Mouse (Mus musculus) embryonic facial prominence, embryonic 11.5 days (tissue): ENCODE results near the gene Calhm1. TPM values are rescaled to one million over a fixed set of nuclear protein-coding genes. Genes with fewer than 3 reads are reported as not detected.
"Not testable (repeated sequence)": the region's sequence is repeated elsewhere in the genome, so short reads cannot be mapped to it uniquely, and the experiment has no call there.

ENCODE experiments used
- ATAC-seq: fragments of 200-750 bp; cut with Nextera tagmentation; replicated peaks from 2 replicates; pipeline ENCODE4 v1.8.0; 2017; ENCODE audit warnings: low read depth; ENCODE audit not compliant: insufficient number of reproducible peaks, low FRiP score, low TSS enrichment
- DNase-seq: peaks from one replicate; pipeline ENCODE4 v3.0.0-alpha.2; 2015; ENCODE audit warnings: low spot score
- H3K27ac ChIP-seq: fragments of 300-500 bp; sonication (generic); replicated peaks from 2 replicates; pipeline ENCODE4 v1.5.1; 2014; ENCODE audit warnings: mild to moderate bottlenecking, low read depth, low read length, control low read depth
- H3K27me3 ChIP-seq: fragments of 300-500 bp; sonication (generic); 2 replicates; pipeline ENCODE4 v1.6.1; 2014; ENCODE audit warnings: mild to moderate bottlenecking, low read length, moderate library complexity, mixed read lengths; ENCODE audit not compliant: control insufficient read depth, insufficient read depth
- H3K36me3 ChIP-seq: fragments of 300-500 bp; sonication (generic); replicated peaks from 2 replicates; pipeline ENCODE4 v1.6.1; 2014; ENCODE audit warnings: low read depth, mild to moderate bottlenecking, low read length, moderate library complexity, mixed read lengths; ENCODE audit not compliant: control insufficient read depth, insufficient read depth
- H3K4me1 ChIP-seq: fragments of 300-500 bp; sonication (generic); 2 replicates; pipeline ENCODE4 v1.6.1; 2014; ENCODE audit warnings: low read length, mixed read lengths; ENCODE audit not compliant: control insufficient read depth, insufficient read depth
- H3K4me2 ChIP-seq: fragments of 300-500 bp; sonication (generic); 2 replicates; pipeline ENCODE4 v1.6.1; 2014; ENCODE audit warnings: low read depth, mild to moderate bottlenecking, control low read depth, low read length, moderate library complexity
- H3K4me3 ChIP-seq: fragments of 300-500 bp; sonication (generic); 2 replicates; pipeline ENCODE4 v1.5.1; 2014; ENCODE audit warnings: low read depth, low read length, control low read depth
- H3K9ac ChIP-seq: fragments of 300-500 bp; sonication (generic); replicated peaks from 2 replicates; pipeline ENCODE4 v1.6.1; 2014; ENCODE audit warnings: mild to moderate bottlenecking, control low read depth, low read length
- H3K9me3 ChIP-seq: fragments of 300-500 bp; sonication (generic); replicated peaks from 2 replicates; pipeline ENCODE4 v1.6.1; 2016; ENCODE audit warnings: mild to moderate bottlenecking, low read length, inconsistent platforms, mixed read lengths; ENCODE audit not compliant: control insufficient read depth
- WGBS: fragments of 180-500 bp; shearing (Covaris S2); extraction: QIAGEN DNeasy Blood & Tissue Kit; methylation state at CpG from one replicate; pipeline ENCODE4 v1.1.7; 2014; 5-methylcytosine and 5-hydroxymethylcytosine counted together
- polyA plus RNA-seq: library from polyadenylated mRNA; unstranded; fragments of >200 nt; fragmentation: Nextera tagmentation; extraction: Ambion mirVana; gene quantifications from 2 replicates; pipeline ENCODE4 v1.2.1, GENCODE M21; 2014

Gene Calhm1
- polyA plus RNA-seq, 1 experiment from 2014 or later: not detected

- DNase-seq: peak; percentile 38
- Histone ChIP-seq H3K4me1 (no peaks in the 10 kb centered on the region), H3K4me2 (no peak overlapping the region), H3K27me3 (no peaks in the 10 kb centered on the region), H3K4me3 (no peak overlapping the region), H3K9me3 (no peaks in the 10 kb centered on the region), H3K27ac (no peak overlapping the region), H3K9ac (no peak overlapping the region), H3K36me3 (no peaks in the 10 kb centered on the region)
- no peak for ATAC-seq
- 9% methylated on average over 4 of the region's 4 CpGs for WGBS
These were observed 5.8 kb upstream of the Calhm1 start for GRCm38 (mm10) chr19:47149854-47150253.

GRCm38 (mm10) chr19:47148267-47148847 is 4.3 kb upstream of the Calhm1 start:
- no peak overlapping the region for H3K4me2 ChIP-seq
- DNase-seq: no peak
- no peak overlapping the region for H3K4me3 ChIP-seq
- no peaks in the 10 kb centered on the region for H3K27me3 ChIP-seq
- no peaks in the 10 kb centered on the region for H3K36me3 ChIP-seq
- WGBS: 76% methylated on average over 5 of the region's 5 CpGs
- no peak for ATAC-seq
- H3K9me3 ChIP-seq: no peaks in the 10 kb centered on the region
- H3K27ac ChIP-seq: no peak overlapping the region
- no peak overlapping the region for H3K9ac ChIP-seq
- H3K4me1 ChIP-seq: no peaks in the 10 kb centered on the region

GRCm38 (mm10) chr19:47142438-47142837 is 1.6 kb downstream of the Calhm1 start:
- DNase-seq (no peak), ATAC-seq (no peak)
- Histone ChIP-seq H3K4me3 (no peak overlapping the region), H3K9me3 (no peaks in the 10 kb centered on the region), H3K27me3 (no peaks in the 10 kb centered on the region; the same call in 1 of the 2 replicates), H3K36me3 (no peaks in the 10 kb centered on the region), H3K4me1 (no peaks in the 10 kb centered on the region; the same call in 1 of the 2 replicates), H3K27ac (no peak overlapping the region), H3K4me2 (no peak overlapping the region), H3K9ac (no peak overlapping the region)
- 78% methylated on average over 6 of the region's 6 CpGs for WGBS

GRCm38 (mm10) chr19:47139611-47140010 is 4.4 kb downstream of the Calhm1 start:
- H3K4me2 ChIP-seq, H3K9me3 ChIP-seq, H3K4me1 ChIP-seq, H3K9ac ChIP-seq, H3K36me3 ChIP-seq, H3K27ac ChIP-seq, ATAC-seq, H3K27me3 ChIP-seq, H3K4me3 ChIP-seq, DNase-seq: not testable (repeated sequence)
- WGBS: 38% methylated on average over 7 of the region's 7 CpGs

- H3K4me2 ChIP-seq: peak within 1 kb of the TSS; percentile 67
- DNase-seq: peak; percentile 52
- no peak for ATAC-seq
- H3K9me3 ChIP-seq: no peaks in the 10 kb centered on the region
- peak within 1 kb of the TSS; percentile 22 for H3K27ac ChIP-seq
- 6% methylated on average over 28 of the region's 28 CpGs for WGBS
- peak within 1 kb of the TSS; percentile 27 for H3K4me3 ChIP-seq
- no peaks in the 10 kb centered on the region; the same call in 1 of the 2 replicates for H3K27me3 ChIP-seq
- no peaks in the 10 kb centered on the region; the same call in 1 of the 2 replicates for H3K4me1 ChIP-seq
- H3K36me3 ChIP-seq: no peaks in the 10 kb centered on the region; the same call in 1 of the 2 replicates
- peak within 1 kb of the TSS; percentile 75 for H3K9ac ChIP-seq
These were observed 6.2 kb downstream of the Calhm1 start, which contains the start of gene Calhm2 for GRCm38 (mm10) chr19:47137771-47138421. Calhm2 (minus strand) TSS chr19:47138294.

- H3K4me1 ChIP-seq: no peaks in the 10 kb centered on the region; the same call in 1 of the 2 replicates
- H3K4me3 ChIP-seq: peak overlapping the region; percentile 27
These were observed 6.9 kb downstream of the Calhm1 start for GRCm38 (mm10) chr19:47137051-47137581.

GRCm38 (mm10) chr19:47136170-47136569 is 7.9 kb downstream of the Calhm1 start:
- Histone ChIP-seq H3K27me3 (no peaks in the 10 kb centered on the region; the same call in 1 of the 2 replicates), H3K9ac (no peak overlapping the region), H3K4me1 (no peaks in the 10 kb centered on the region; the same call in 1 of the 2 replicates), H3K4me2 (no peak overlapping the region), H3K4me3 (no peak overlapping the region), H3K27ac (no peak overlapping the region), H3K9me3 (no peaks in the 10 kb centered on the region), H3K36me3 (no peaks in the 10 kb centered on the region; the same call in none of the 2 replicates)
- DNase-seq (no peak), ATAC-seq (no peak)
- 91% methylated on average over 5 of the region's 5 CpGs for WGBS

More at GRCm38 (mm10) chr19:47137051-47137581, 6.9 kb downstream of the Calhm1 start:
- Histone ChIP-seq H3K27me3 (no peaks in the 10 kb centered on the region; the same call in 1 of the 2 replicates), H3K36me3 (no peaks in the 10 kb centered on the region; the same call in 1 of the 2 replicates), H3K9me3 (no peaks in the 10 kb centered on the region), H3K4me2 (peak overlapping the region; percentile 67), H3K27ac (no peak overlapping the region), H3K9ac (peak overlapping the region; percentile 75)
- ATAC-seq (no peak), DNase-seq (peak; percentile 25)
- WGBS: 38% methylated on average over 6 of the region's 6 CpGs

GRCm38 (mm10) chr19:47135568-47135967 is 8.5 kb downstream of the Calhm1 start:
- Histone ChIP-seq H3K27ac (no peak overlapping the region), H3K36me3 (peaks cover 2% of the 10 kb centered on the region), H3K4me2 (no peak overlapping the region), H3K4me3 (no peak overlapping the region), H3K9ac (no peak overlapping the region), H3K27me3 (no peaks in the 10 kb centered on the region; the same call in 1 of the 2 replicates), H3K4me1 (no peaks in the 10 kb centered on the region; the same call in 1 of the 2 replicates), H3K9me3 (no peaks in the 10 kb centered on the region)
- 90% methylated on average over 17 of the region's 17 CpGs for WGBS
- DNase-seq: no peak
- no peak for ATAC-seq
